In genomic region chr5:117278809-117279668, GRCm38 (mm10) we compare ENCODE assay signal across 12 mouse cellular contexts. TPM values are rescaled to one million over a fixed set of nuclear protein-coding genes. Genes with fewer than 3 reads are reported as not detected.
DNase-seq lines count a peak whose midpoint lies in the region; ATAC-seq and TF ChIP-seq lines count a peak whose summit lies in the region.
"Had no signal": no experiment of that assay in that cellular context is flagged by ENCODE, and none has a peak within 500 bp of the region (broad histone marks: within the 10 kb centered on the region; RNA-seq: fewer than 3 reads in every experiment).

No protein-coding gene starts in this region.

- no peak for TF ChIP-seq EP300 in liver, embryonic 14.5 days (IDR thresholded peaks at IDR 0.05; ENCODE audit: low read depth)

- H3K27ac ChIP-seq in heart, embryonic 14.5 days (replicated peaks in 1 of 2; ENCODE audit: control insufficient read depth in 1 of 2, insufficient read depth in 1 of 2, low read depth in 2 of 2, low read length in 2 of 2), result 0 out of 4 replicates have a peak overlapping the region, but pooled peaks have one; percentile 1 to 2
- no peak overlapping the region for H3K27ac ChIP-seq in heart, embryonic 11.5 days (ENCODE audit: low read depth, low read length)
- H3K27ac ChIP-seq in liver, embryonic 14.5 days, result no peak overlapping the region
- H3K27ac ChIP-seq in stomach, embryonic 14.5 days (ENCODE audit: low read length), result 0 out of 2 replicates have a peak overlapping the region, but pooled peaks have one; percentile 33
- no peak overlapping the region for H3K27ac ChIP-seq in forebrain, embryonic 11.5 days (ENCODE audit: low read depth, low read length)

- H3K4me3 ChIP-seq in heart, embryonic 14.5 days (ENCODE audit: control insufficient read depth in 1 of 2, insufficient read depth in 1 of 2, low read depth in 1 of 2, low read length in 2 of 2), result no peak overlapping the region
- no peak overlapping the region for H3K4me3 ChIP-seq in heart, embryonic 11.5 days (ENCODE audit: low read depth, low read length)
- no peak overlapping the region for H3K4me3 ChIP-seq in liver, embryonic 14.5 days (ENCODE audit: insufficient read depth in 1 of 2, low read depth in 2 of 2, low read length in 2 of 2)
- H3K4me3 ChIP-seq in stomach, embryonic 14.5 days (ENCODE audit: low read depth, low read length), result no peak overlapping the region
- no peak overlapping the region for H3K4me3 ChIP-seq in forebrain, embryonic 11.5 days (ENCODE audit: low read depth, low read length)

- H3K4me1 ChIP-seq in heart, embryonic 14.5 days (ENCODE audit: control insufficient read depth in 2 of 2, insufficient read depth in 2 of 2, low read length in 2 of 2), result peaks cover 6 to 18% of the 10 kb centered on the region in 2 experiments
- H3K4me1 ChIP-seq in heart, embryonic 11.5 days (ENCODE audit: control insufficient read depth, insufficient read depth, low read length), result peaks cover under 1% of the 10 kb centered on the region; the same call in 1 of the 2 replicates
- H3K4me1 ChIP-seq in liver, embryonic 14.5 days (replicated peaks; ENCODE audit: control insufficient read depth in 2 of 2, insufficient read depth in 2 of 2, low read length in 1 of 2), result peaks cover 0 to 8% of the 10 kb centered on the region in 2 experiments; a peak in 2 of 4 replicates
- 0 out of 2 replicates have a peak, but pooled peaks cover 2% of the 10 kb centered on the region for H3K4me1 ChIP-seq in stomach, embryonic 14.5 days (ENCODE audit: control insufficient read depth, insufficient read depth, low read length)
- H3K4me1 ChIP-seq in forebrain, embryonic 11.5 days (replicated peaks; ENCODE audit: control insufficient read depth, insufficient read depth, low read length), result no peaks in the 10 kb centered on the region

- TF ChIP-seq CTCF in liver, embryonic 14.5 days (IDR thresholded peaks at IDR 0.05; ENCODE audit: low read depth), result no peak

- DNase-seq in heart, postnatal 10 days, result peak; percentile 54 to 62
- no peak for DNase-seq in liver, embryonic 14.5 days (ENCODE audit: low read depth in 3 of 3, low spot score in 3 of 3)
- DNase-seq in natural killer cell, adult 2 months (ENCODE audit: low spot score in 2 of 2), result no peak
- DNase-seq in forebrain, embryonic 11.5 days (ENCODE audit: low spot score), result no peak
- DNase-seq in layer of hippocampus, adult 9-10 months (ENCODE audit: low spot score), result no peak
- DNase-seq: midbrain, embryonic 14.5 days; thymus, postnatal 14 days had no signal

- 75% methylated on average over 15 of the region's 15 CpGs for WGBS in heart, embryonic 14.5 days
- WGBS in heart, embryonic 11.5 days (ENCODE audit: insufficient replicate concordance), result 86% methylated on average over 15 of the region's 15 CpGs
- 77% methylated on average over 15 of the region's 15 CpGs for WGBS in liver, embryonic 14.5 days (ENCODE audit: insufficient replicate concordance)
- 71% methylated on average over 15 of the region's 15 CpGs for WGBS in stomach, embryonic 14.5 days
- 90% methylated on average over 15 of the region's 15 CpGs for WGBS in forebrain, embryonic 11.5 days

- H3K9me3 ChIP-seq in heart, embryonic 14.5 days (ENCODE audit: control insufficient read depth, low read length), result no peaks in the 10 kb centered on the region
- H3K9me3 ChIP-seq in heart, embryonic 11.5 days (replicated peaks; ENCODE audit: control insufficient read depth, low read length), result no peaks in the 10 kb centered on the region
- H3K9me3 ChIP-seq in liver, embryonic 14.5 days (ENCODE audit: control insufficient read depth, low read length), result no peaks in the 10 kb centered on the region
- no peaks in the 10 kb centered on the region for H3K9me3 ChIP-seq in stomach, embryonic 14.5 days (ENCODE audit: control insufficient read depth, low read depth, low read length)
- no peaks in the 10 kb centered on the region for H3K9me3 ChIP-seq in forebrain, embryonic 11.5 days (ENCODE audit: control insufficient read depth, low read length)

- no peak overlapping the region for H3K4me2 ChIP-seq in heart, embryonic 14.5 days (ENCODE audit: low read length)
- no peak overlapping the region for H3K4me2 ChIP-seq in heart, embryonic 11.5 days
- H3K4me2 ChIP-seq in liver, embryonic 14.5 days (ENCODE audit: low read depth), result no peak overlapping the region
- no peak overlapping the region for H3K4me2 ChIP-seq in stomach, embryonic 14.5 days (replicated peaks; ENCODE audit: low read depth, low read length)
- H3K4me2 ChIP-seq in forebrain, embryonic 11.5 days (ENCODE audit: low read depth, low read length, severe bottlenecking), result no peak overlapping the region

- no peak; the same call in 1 of the 2 replicates for ATAC-seq in heart, embryonic 14.5 days (ENCODE audit: insufficient number of reproducible peaks, insufficient read depth, low FRiP score, low read depth)
- no peak for ATAC-seq in heart, embryonic 11.5 days (replicated peaks; ENCODE audit: insufficient number of reproducible peaks, low FRiP score, low TSS enrichment)
- ATAC-seq in liver, embryonic 14.5 days (ENCODE audit: insufficient read depth), result peak; percentile 56; the same call in 1 of the 2 replicates
- peak; percentile 59 for ATAC-seq in stomach, embryonic 14.5 days (ENCODE audit: insufficient number of reproducible peaks, insufficient read depth, low FRiP score, low read depth)
- no peak for ATAC-seq in forebrain, embryonic 11.5 days (replicated peaks; ENCODE audit: low FRiP score)
- ATAC-seq: forebrain, embryonic 16.5 days had no signal

- peaks cover 27% of the 10 kb centered on the region for H3K36me3 ChIP-seq in heart, embryonic 14.5 days (ENCODE audit: control insufficient read depth, insufficient read depth, low read length)
- H3K36me3 ChIP-seq in heart, embryonic 11.5 days (ENCODE audit: control insufficient read depth, insufficient read depth, low read length), result no peaks in the 10 kb centered on the region
- H3K36me3 ChIP-seq in liver, embryonic 14.5 days (replicated peaks; ENCODE audit: control insufficient read depth, insufficient read depth, low read depth), result peaks cover 3% of the 10 kb centered on the region
- H3K36me3 ChIP-seq in stomach, embryonic 14.5 days (ENCODE audit: control insufficient read depth, insufficient read depth, low read length), result peaks cover 16% of the 10 kb centered on the region
- H3K36me3 ChIP-seq in forebrain, embryonic 11.5 days (ENCODE audit: control insufficient read depth, insufficient read depth, low read length), result no peaks in the 10 kb centered on the region; the same call in 1 of the 2 replicates

- no peaks in the 10 kb centered on the region for H3K27me3 ChIP-seq in heart, embryonic 14.5 days (ENCODE audit: control insufficient read depth, insufficient read depth, low read length)
- no peaks in the 10 kb centered on the region for H3K27me3 ChIP-seq in heart, embryonic 11.5 days (ENCODE audit: control insufficient read depth, insufficient read depth, low read length)
- no peaks in the 10 kb centered on the region for H3K27me3 ChIP-seq in liver, embryonic 14.5 days (ENCODE audit: control insufficient read depth, insufficient read depth, low read length)
- no peaks in the 10 kb centered on the region for H3K27me3 ChIP-seq in stomach, embryonic 14.5 days (ENCODE audit: control insufficient read depth, insufficient read depth, low read length)
- no peaks in the 10 kb centered on the region for H3K27me3 ChIP-seq in forebrain, embryonic 11.5 days (ENCODE audit: control insufficient read depth, insufficient read depth, low read length)
- H3K27me3 ChIP-seq: CH12.LX had no signal

- no peak overlapping the region for H3K9ac ChIP-seq in heart, embryonic 14.5 days (ENCODE audit: low read length)
- H3K9ac ChIP-seq in heart, embryonic 11.5 days (ENCODE audit: low read depth, low read length), result no peak overlapping the region
- no peak overlapping the region for H3K9ac ChIP-seq in liver, embryonic 14.5 days (replicated peaks)
- H3K9ac ChIP-seq in stomach, embryonic 14.5 days (replicated peaks; ENCODE audit: low read depth, low read length), result no peak overlapping the region
- H3K9ac ChIP-seq in forebrain, embryonic 11.5 days (ENCODE audit: low read length), result no peak overlapping the region

- intact Hi-C loops in heart, postnatal 10 days (cut with DNase I), result no loop called here

RNA-seq across cellular contexts. Expression of gene Pebp1, which starts 8.4 kb away (rescaled TPM):
- 634 and 638 TPM in 2 replicates for polyA plus RNA-seq in heart, embryonic 14.5 days (2014; fragmentation: Nextera tagmentation; extraction: Ambion mirVana)
- polyA plus RNA-seq in heart, embryonic 11.5 days (2014; fragmentation: Nextera tagmentation; extraction: Ambion mirVana), result 571 and 603 TPM in 2 replicates
- total RNA-seq in heart, postnatal 10 days (2021), result 100 to 1,000 TPM; 430 to 431 TPM
- 118 and 165 TPM in 2 replicates for polyA plus RNA-seq in liver, embryonic 14.5 days (2012; rRNA removed)
- 194 and 207 TPM in 2 replicates for polyA plus RNA-seq in liver, embryonic 14.5 days (2014; fragmentation: Nextera tagmentation; extraction: Ambion mirVana)
- 706 and 729 TPM in 2 replicates for polyA plus RNA-seq in stomach, embryonic 14.5 days (2014; fragmentation: Nextera tagmentation; extraction: Ambion mirVana)
- polyA plus RNA-seq in forebrain, embryonic 11.5 days (2014; fragmentation: Nextera tagmentation; extraction: Ambion mirVana), result 881 and 979 TPM in 2 replicates

RNA-seq across cellular contexts. Expression of gene Vsig10, which starts 39.8 kb away (rescaled TPM):
- polyA plus RNA-seq in heart, embryonic 14.5 days (2014; fragmentation: Nextera tagmentation; extraction: Ambion mirVana), result 3.9 and 6.6 TPM in 2 replicates
- 4.4 and 4.7 TPM in 2 replicates for polyA plus RNA-seq in heart, embryonic 11.5 days (2014; fragmentation: Nextera tagmentation; extraction: Ambion mirVana)
- 10 to 100 TPM; 12.8 to 17.4 TPM for total RNA-seq in heart, postnatal 10 days (2021)
- polyA plus RNA-seq in liver, embryonic 14.5 days (2012; rRNA removed), result 0.84 and 1.2 TPM in 2 replicates
- polyA plus RNA-seq in liver, embryonic 14.5 days (2014; fragmentation: Nextera tagmentation; extraction: Ambion mirVana), result 0.60 and 1.5 TPM in 2 replicates
- 10.9 and 14.5 TPM in 2 replicates for polyA plus RNA-seq in stomach, embryonic 14.5 days (2014; fragmentation: Nextera tagmentation; extraction: Ambion mirVana)
- polyA plus RNA-seq in forebrain, embryonic 11.5 days (2014; fragmentation: Nextera tagmentation; extraction: Ambion mirVana), result 2.3 and 2.5 TPM in 2 replicates

Comparison
In these comparisons a context has a peak if more than half of its experiments do, and no peak if none do; other contexts are left out.
1. H3K27ac ChIP-seq: peak in heart, embryonic 14.5 days (2 of 2) and stomach, embryonic 14.5 days (single experiment); none in heart, embryonic 11.5 days (single experiment), liver, embryonic 14.5 days (single experiment) and forebrain, embryonic 11.5 days (single experiment).
2. ATAC-seq: peak in liver, embryonic 14.5 days (single experiment) and stomach, embryonic 14.5 days (single experiment); none in heart, embryonic 14.5 days (single experiment), heart, embryonic 11.5 days (single experiment) and forebrain, embryonic 11.5 days (single experiment).
3. DNase-seq: peak in heart, postnatal 10 days (2 of 2); none in liver, embryonic 14.5 days (0 of 3), natural killer cell, adult 2 months (0 of 2), forebrain, embryonic 11.5 days (single experiment) and layer of hippocampus, adult 9-10 months (single experiment).